Mouse (Mus musculus) heart, postnatal 36 days (tissue): ENCODE measurements around the gene Cyp2d40. TPM values are rescaled to one million over a fixed set of nuclear protein-coding genes. Genes with fewer than 3 reads are reported as not detected.
A peak's percentile ranks its signal among the peaks of the same experiment; 100 is the strongest.
"Not testable (repeated sequence)": the region's sequence is repeated elsewhere in the genome, so short reads cannot be mapped to it uniquely, and the experiment has no call there.

Source experiments
- DNase-seq, 2 experiments: peaks; one replicate each; pipeline ENCODE4 v3.0.0; 2021 to 2022
- intact Hi-C: fragments of 180-260 bp; cut with DNase I; formaldehyde crosslinking; loops from one replicate; pipeline ENCODE4 v1.15.1; 2025
- total RNA-seq, 2 experiments: library from RNA; stranded (reverse); gene quantifications; 2 replicates each; pipeline ENCODE4 v1.2.3; 2021

The Cyp2d40 gene
- not detected for total RNA-seq

GRCm38 (mm10) chr15:82763631-82764420, at the start of gene Cyp2d40:
Cyp2d40 (minus strand) TSS chr15:82764183.
- intact Hi-C loops: no loop called here
- no peak for DNase-seq

GRCm38 (mm10) chr15:82810556-82810955, 46.6 kb upstream of the Cyp2d40 start:
- intact Hi-C loops: loop anchor here (5.0 to 10.0 kb wide), 2 partner anchors 302 to 704 kb away; partner anchors contain the start of gene Ttll1
- DNase-seq: no peak

- intact Hi-C loops: no loop called here
- DNase-seq: no peak
These were observed 45.5 kb upstream of the Cyp2d40 start for GRCm38 (mm10) chr15:82809511-82809910.

- intact Hi-C loops: no loop called here
- DNase-seq: no peak
These were observed 43.2 kb upstream of the Cyp2d40 start for GRCm38 (mm10) chr15:82806969-82807763.

- DNase-seq: peak; percentile 78 to 92
- intact Hi-C loops: loop anchor here (2.0 kb wide), 1 partner anchor 232 kb away; no protein-coding TSS in a partner anchor
These were observed 41.0 kb upstream of the Cyp2d40 start for GRCm38 (mm10) chr15:82804708-82805639.

- intact Hi-C loops: no loop called here
- no peak for DNase-seq
These were observed 32.0 kb upstream of the Cyp2d40 start for GRCm38 (mm10) chr15:82795936-82796440.

- intact Hi-C loops: no loop called here
- no peak for DNase-seq
These were observed 30.3 kb upstream of the Cyp2d40 start, which contains the start of gene Cyp2d26 for GRCm38 (mm10) chr15:82794277-82794676. Cyp2d26 (minus strand) TSS chr15:82794294.

GRCm38 (mm10) chr15:82793868-82794267, 29.9 kb upstream of the Cyp2d40 start:
- no peak for DNase-seq
- intact Hi-C loops: no loop called here

GRCm38 (mm10) chr15:82793454-82793853, 29.5 kb upstream of the Cyp2d40 start:
- no peak for DNase-seq
- intact Hi-C loops: no loop called here

- DNase-seq: no peak
These were observed 28.6 kb upstream of the Cyp2d40 start for GRCm38 (mm10) chr15:82792566-82792965.

GRCm38 (mm10) chr15:82784581-82784980, 20.6 kb upstream of the Cyp2d40 start:
- no peak for DNase-seq
- intact Hi-C loops: no loop called here

More at GRCm38 (mm10) chr15:82792566-82792965, 28.6 kb upstream of the Cyp2d40 start:
- intact Hi-C loops: no loop called here

- DNase-seq: no peak
- intact Hi-C loops: loop anchor here (2.0 kb wide), 1 partner anchor 101 kb away; no protein-coding TSS in a partner anchor
These were observed 19.8 kb upstream of the Cyp2d40 start for GRCm38 (mm10) chr15:82783800-82784199.

GRCm38 (mm10) chr15:82777856-82778255, 13.9 kb upstream of the Cyp2d40 start:
- DNase-seq, intact Hi-C loops: not testable (repeated sequence)

- intact Hi-C loops: no loop called here
- DNase-seq: no peak
These were observed 2.0 kb upstream of the Cyp2d40 start for GRCm38 (mm10) chr15:82765943-82766342.

GRCm38 (mm10) chr15:82764881-82765280, 898 bp upstream of the Cyp2d40 start:
- no peak for DNase-seq
- intact Hi-C loops: no loop called here

GRCm38 (mm10) chr15:82748141-82748540, 15.8 kb downstream of the Cyp2d40 start:
- no peak for DNase-seq
- intact Hi-C loops: no loop called here

- DNase-seq: no peak
- intact Hi-C loops: no loop called here
These were observed 16.5 kb downstream of the Cyp2d40 start for GRCm38 (mm10) chr15:82747516-82747915.

- DNase-seq, intact Hi-C loops: not testable (repeated sequence)
These were observed 30.6 kb downstream of the Cyp2d40 start for GRCm38 (mm10) chr15:82733331-82733925.
